Mouse (Mus musculus): ENCODE measurements around the gene a.
"Not testable (repeated sequence)": the region's sequence is repeated elsewhere in the genome, so short reads cannot be mapped to it uniquely, and the experiment has no call there.

DNA sequence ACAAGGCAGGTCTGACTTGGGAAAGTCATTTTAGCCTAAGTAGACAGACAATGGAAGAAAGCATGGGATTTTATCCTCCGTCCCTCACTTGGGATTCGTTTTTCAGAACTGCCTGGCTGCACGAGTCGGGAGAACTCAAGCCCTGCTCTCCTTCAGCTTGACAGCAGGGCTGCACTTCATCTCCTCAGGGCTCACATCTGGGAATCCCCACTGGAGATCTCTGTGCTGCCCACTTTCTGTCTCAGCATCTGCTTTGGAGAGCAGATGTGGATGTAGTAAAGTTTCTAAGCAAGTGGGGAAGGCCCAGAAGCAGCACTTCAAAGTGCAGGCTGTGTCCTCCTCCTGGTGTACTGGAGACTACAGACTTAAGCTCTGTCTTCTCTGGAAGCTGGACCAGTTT lies 130.9 kb downstream of the a start:
- not testable (repeated sequence) for TF ChIP-seq FOSL1 (IDR thresholded peaks at IDR 0.05; ENCODE audit: insufficient read depth, low read length, poor library complexity, severe bottlenecking); CTCF (IDR thresholded peaks at IDR 0.05; ENCODE audit: control insufficient read depth, insufficient read depth, insufficient read length)
